Mouse (Mus musculus) midbrain, postnatal 0 days (tissue): ENCODE measurements at regions not wholly inside any gene's neighbourhood (a gene's known extent, or its start where the extent isn't known, plus 50 kb on each side); places are given as distances from the start of the nearest gene placed in this dataset.

Experiments
- ATAC-seq: fragments of 200-750 bp; cut with Nextera tagmentation; 2 replicates; pipeline ENCODE4 v1.8.0; 2017; ENCODE audit warnings: moderate number of reproducible peaks, mild to moderate bottlenecking, moderate TSS enrichment, moderate library complexity; ENCODE audit not compliant: low FRiP score
- DNase-seq: peaks from one replicate; pipeline ENCODE4 v3.0.0-alpha.2; 2015; ENCODE audit warnings: low spot score
- H3K27ac ChIP-seq: fragments of 300-500 bp; sonication (generic); 2 replicates; pipeline ENCODE4 v1.5.1; 2014; ENCODE audit warnings: low read depth, mild to moderate bottlenecking, low read length, mixed read lengths
- H3K27me3 ChIP-seq: fragments of 300-500 bp; sonication (generic); 2 replicates; pipeline ENCODE4 v1.6.1; 2014; ENCODE audit warnings: low read length, control low read depth, mixed read lengths; ENCODE audit not compliant: insufficient read depth
- H3K36me3 ChIP-seq: fragments of 300-500 bp; sonication (generic); 2 replicates; pipeline ENCODE4 v1.6.1; 2014; ENCODE audit warnings: low read length, control low read depth, mixed read lengths; ENCODE audit not compliant: insufficient read depth
- H3K4me1 ChIP-seq: fragments of 300-500 bp; sonication (generic); 2 replicates; pipeline ENCODE4 v1.6.1; 2014; ENCODE audit warnings: mild to moderate bottlenecking, control low read depth, antibody characterized with exemption, low read length, mixed read lengths; ENCODE audit not compliant: insufficient read depth
- H3K4me2 ChIP-seq: fragments of 300-500 bp; sonication (generic); 2 replicates; pipeline ENCODE4 v1.6.1; 2014; ENCODE audit warnings: low read depth, mild to moderate bottlenecking, low read length, mixed read lengths; ENCODE audit not compliant: poor library complexity, severe bottlenecking
- H3K4me3 ChIP-seq: fragments of 300-500 bp; sonication (generic); 2 replicates; pipeline ENCODE4 v1.5.1; 2014; ENCODE audit warnings: low read depth, mild to moderate bottlenecking, low read length, moderate library complexity
- H3K9ac ChIP-seq: fragments of 300-500 bp; sonication (generic); replicated peaks from 2 replicates; pipeline ENCODE4 v1.6.1; 2014; ENCODE audit warnings: mild to moderate bottlenecking, low read length, moderate library complexity, mixed read lengths; ENCODE audit not compliant: poor library complexity, severe bottlenecking
- H3K9me3 ChIP-seq: fragments of 300-500 bp; sonication (generic); 2 replicates; pipeline ENCODE4 v1.6.1; 2016; ENCODE audit warnings: low read length, control low read depth
- CTCF ChIP-seq: IDR thresholded peaks from 2 replicates; pipeline ENCODE4 v1.5.1; 2016; ENCODE audit warnings: antibody characterized with exemption, mild to moderate bottlenecking
- WGBS: fragments of 180-500 bp; shearing (Covaris S2); extraction: QIAGEN DNeasy Blood & Tissue Kit; methylation state at CpG from one replicate; pipeline ENCODE4 v1.1.7; 2014; 5-methylcytosine and 5-hydroxymethylcytosine counted together

GRCm38 (mm10) chr8:101697948-101698347 is 1087.5 kb downstream of the Cdh11 start:
- Histone ChIP-seq H3K4me1 (no peaks in the 10 kb centered on the region), H3K9me3 (no peaks in the 10 kb centered on the region), H3K4me3 (no peak overlapping the region), H3K27ac (no peak overlapping the region), H3K4me2 (no peak overlapping the region), H3K27me3 (no peaks in the 10 kb centered on the region), H3K9ac (no peak overlapping the region), H3K36me3 (no peaks in the 10 kb centered on the region)
- TF ChIP-seq CTCF, result no peak
- ATAC-seq (no peak), DNase-seq (no peak)
- 27% methylated on average over 1 of the region's 1 CpGs for WGBS

GRCm38 (mm10) chr8:101690901-101691300 is 1094.5 kb downstream of the Cdh11 start:
- H3K27ac ChIP-seq, result no peak overlapping the region
- H3K9ac ChIP-seq, result no peak overlapping the region
- no peak overlapping the region for H3K4me2 ChIP-seq
- H3K4me3 ChIP-seq, result no peak overlapping the region
- H3K4me1 ChIP-seq, result no peaks in the 10 kb centered on the region
- no peaks in the 10 kb centered on the region for H3K36me3 ChIP-seq
- no peak for ATAC-seq
- no peaks in the 10 kb centered on the region for H3K27me3 ChIP-seq
- TF ChIP-seq CTCF, result no peak
- no peaks in the 10 kb centered on the region for H3K9me3 ChIP-seq
- 86% methylated on average over 1 of the region's 1 CpGs for WGBS
- DNase-seq, result no peak

- Histone ChIP-seq H3K4me2 (no peak overlapping the region), H3K9ac (no peak overlapping the region), H3K9me3 (no peaks in the 10 kb centered on the region), H3K27ac (no peak overlapping the region), H3K4me3 (no peak overlapping the region), H3K27me3 (no peaks in the 10 kb centered on the region), H3K4me1 (no peaks in the 10 kb centered on the region), H3K36me3 (no peaks in the 10 kb centered on the region)
- ATAC-seq (no peak), DNase-seq (no peak)
- WGBS, result 86% methylated on average over 2 of the region's 2 CpGs
- TF ChIP-seq CTCF, result no peak
These were observed 1116.5 kb downstream of the Cdh11 start for GRCm38 (mm10) chr8:101668921-101669320.

- DNase-seq, result no peak
- no peak overlapping the region for H3K4me2 ChIP-seq
- no peak for TF ChIP-seq CTCF
- H3K36me3 ChIP-seq, result no peaks in the 10 kb centered on the region
- 68% methylated on average over 2 of the region's 2 CpGs for WGBS
- H3K9me3 ChIP-seq, result no peaks in the 10 kb centered on the region
- no peak for ATAC-seq
- H3K4me1 ChIP-seq, result no peaks in the 10 kb centered on the region
- H3K9ac ChIP-seq, result no peak overlapping the region
- H3K27ac ChIP-seq, result no peak overlapping the region
- H3K4me3 ChIP-seq, result no peak overlapping the region
- no peaks in the 10 kb centered on the region for H3K27me3 ChIP-seq
These were observed 1122.6 kb downstream of the Cdh11 start for GRCm38 (mm10) chr8:101662874-101663273.

- H3K4me3 ChIP-seq, result no peak overlapping the region
- WGBS, result 66% methylated on average over 2 of the region's 2 CpGs
- no peaks in the 10 kb centered on the region for H3K27me3 ChIP-seq
- H3K4me2 ChIP-seq, result no peak overlapping the region
- H3K27ac ChIP-seq, result no peak overlapping the region
- ATAC-seq (no peak), DNase-seq (no peak)
- no peaks in the 10 kb centered on the region for H3K36me3 ChIP-seq
- H3K9me3 ChIP-seq, result no peaks in the 10 kb centered on the region
- H3K9ac ChIP-seq, result no peak overlapping the region
- H3K4me1 ChIP-seq, result no peaks in the 10 kb centered on the region
- no peak for TF ChIP-seq CTCF
These were observed 1130.2 kb downstream of the Cdh11 start for GRCm38 (mm10) chr8:101655292-101655691.

- H3K4me3 ChIP-seq, result no peak overlapping the region
- peak; percentile 65 for TF ChIP-seq CTCF
- H3K9me3 ChIP-seq, result no peaks in the 10 kb centered on the region
- no peaks in the 10 kb centered on the region for H3K27me3 ChIP-seq
- no peak for ATAC-seq
- DNase-seq, result peak; percentile 41
- no peak overlapping the region for H3K27ac ChIP-seq
- H3K4me2 ChIP-seq, result no peak overlapping the region
- no peak overlapping the region for H3K9ac ChIP-seq
- no peaks in the 10 kb centered on the region for H3K36me3 ChIP-seq
- 34% methylated on average over 1 of the region's 1 CpGs for WGBS
- H3K4me1 ChIP-seq, result no peaks in the 10 kb centered on the region
These were observed 1156.6 kb downstream of the Cdh11 start for GRCm38 (mm10) chr8:101628816-101629215.
